Mouse (Mus musculus) adrenal gland, adult (tissue): ENCODE measurements at regions not wholly inside any gene's neighbourhood (a gene's known extent, or its start where the extent isn't known, plus 50 kb on each side); places are given as distances from the start of the nearest gene placed in this dataset.

ENCODE experiments used
- DNase-seq, 2 experiments: peaks; one replicate each; pipeline ENCODE4 v3.0.0; 2022 to 2023; ENCODE audit warnings: low spot score in 1 of 2; ENCODE audit not compliant: inconsistent age in 2 of 2

GRCm38 (mm10) chr9:103922356-103922755, 80.0 kb upstream of the Nphp3 start:
- DNase-seq = no peak

GRCm38 (mm10) chr9:103924641-103925040, 77.7 kb upstream of the Nphp3 start:
- DNase-seq = no peak

DNA sequence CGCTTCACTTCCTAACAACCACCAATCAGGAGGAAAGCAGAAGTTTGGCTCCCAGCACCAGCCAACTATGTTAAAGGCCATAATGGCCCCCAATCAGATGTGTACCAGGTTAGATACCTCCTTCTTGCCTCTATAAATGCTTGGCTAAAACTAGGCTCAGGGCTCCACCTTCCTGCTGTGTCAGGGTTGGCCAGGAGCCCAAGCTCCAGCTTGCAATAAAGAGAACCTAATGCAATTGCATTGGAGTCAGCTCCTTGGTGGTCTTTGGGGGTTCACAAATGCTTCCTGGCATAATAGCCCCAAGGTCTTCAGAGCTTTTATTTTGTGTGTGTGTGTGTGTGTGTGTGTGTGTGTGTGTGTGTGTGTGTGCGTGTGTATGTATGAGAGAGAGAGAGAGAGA, 76.9 kb upstream of the Nphp3 start:
- DNase-seq = no peak

DNA sequence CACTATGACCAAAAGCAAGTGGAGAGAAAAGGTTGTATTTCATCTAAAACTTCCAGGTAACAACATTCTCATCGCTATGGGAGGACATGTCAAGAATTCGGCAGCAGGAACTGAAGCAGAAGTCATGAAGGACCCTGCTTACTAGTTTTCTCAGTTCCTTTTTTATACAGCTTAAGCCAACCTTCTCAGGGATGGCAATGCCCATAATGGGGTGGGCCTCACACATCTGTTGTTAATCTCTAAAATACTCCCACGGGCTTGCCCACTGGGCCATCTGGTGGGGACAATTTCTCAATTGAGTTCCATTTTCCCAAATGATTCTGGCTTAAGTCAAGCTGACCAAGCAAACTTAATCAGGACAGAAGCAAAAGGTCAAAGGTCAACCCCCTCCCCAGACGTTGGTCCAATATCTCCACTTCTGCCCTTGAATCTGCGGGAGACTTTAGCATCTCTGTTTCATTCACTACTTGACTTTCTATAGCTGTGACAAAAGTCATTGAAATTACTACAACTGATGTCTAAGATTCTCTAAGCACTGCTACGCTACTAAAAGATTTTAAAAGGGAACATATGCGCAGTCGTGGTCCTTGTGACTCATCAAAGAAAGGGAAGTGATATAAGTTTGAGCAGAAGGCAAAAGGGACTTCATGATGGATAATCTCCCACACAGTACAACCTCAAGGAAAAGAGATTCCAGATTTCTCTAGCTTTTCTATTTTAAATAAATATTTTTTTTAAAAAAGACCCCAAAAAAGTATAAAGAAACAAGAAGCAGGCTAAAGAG, 73.4 kb upstream of the Nphp3 start:
- DNase-seq = no peak

DNA sequence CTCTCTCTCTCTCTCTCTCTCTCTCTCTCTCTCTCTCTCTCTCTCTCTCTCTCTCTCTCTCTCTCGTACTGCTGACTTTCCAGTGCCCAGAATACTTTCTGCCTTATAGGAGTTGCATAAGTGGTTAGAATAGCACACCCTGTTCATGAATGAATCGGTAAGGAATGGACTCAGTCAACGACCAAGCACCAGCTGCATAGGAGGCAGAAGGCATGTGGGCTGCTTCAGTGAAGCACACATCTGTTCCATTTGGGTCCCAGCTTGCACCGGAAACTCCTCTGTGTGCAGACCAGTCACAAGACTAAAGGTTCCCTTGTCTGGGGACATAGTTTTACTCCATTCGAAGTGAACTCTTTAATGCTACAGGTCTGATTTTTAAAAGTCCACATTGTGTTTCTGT, 64.3 kb upstream of the Nphp3 start:
- no peak for DNase-seq

DNA sequence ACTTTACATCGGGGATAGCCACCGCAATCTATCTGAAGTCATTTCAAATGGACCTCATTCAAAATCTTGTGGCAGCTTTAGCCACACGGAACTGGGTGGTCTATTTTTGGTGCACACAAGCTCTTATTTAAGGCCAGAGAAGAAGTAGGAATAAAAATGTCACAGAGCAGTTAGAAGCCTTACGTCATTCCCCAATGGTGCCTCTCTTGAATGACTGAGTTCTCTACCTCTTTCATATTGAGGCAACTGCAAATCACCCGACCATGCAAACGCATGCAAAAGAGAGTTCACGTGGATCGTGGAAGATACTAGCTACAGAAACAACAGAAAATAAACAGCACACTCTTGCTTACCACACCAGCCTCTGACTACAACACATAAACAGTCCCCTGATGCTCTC, 62.3 kb upstream of the Nphp3 start:
- no peak for DNase-seq

DNA sequence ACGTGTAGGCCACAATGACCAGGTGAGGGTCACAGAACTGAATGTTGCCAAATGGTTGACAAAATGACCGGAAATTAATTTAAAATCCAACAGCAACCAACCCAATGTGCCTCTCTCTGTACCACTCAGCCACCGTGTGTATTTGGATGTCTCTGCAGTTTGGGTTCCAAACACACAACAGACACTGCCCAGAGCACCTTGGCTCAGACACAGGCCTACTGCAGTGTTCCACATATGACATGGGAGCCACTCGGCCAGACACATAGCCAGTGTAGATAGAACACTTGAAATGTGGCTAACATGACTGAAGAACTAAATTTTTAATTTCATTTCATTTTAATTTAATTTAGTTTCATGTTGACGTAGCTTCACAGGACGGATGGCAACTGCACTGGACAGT, 61.8 kb upstream of the Nphp3 start:
- DNase-seq = no peak

- no peak for DNase-seq
Observed at GRCm38 (mm10) chr9:103941176-103941900, 61.0 kb upstream of the Nphp3 start.

DNA sequence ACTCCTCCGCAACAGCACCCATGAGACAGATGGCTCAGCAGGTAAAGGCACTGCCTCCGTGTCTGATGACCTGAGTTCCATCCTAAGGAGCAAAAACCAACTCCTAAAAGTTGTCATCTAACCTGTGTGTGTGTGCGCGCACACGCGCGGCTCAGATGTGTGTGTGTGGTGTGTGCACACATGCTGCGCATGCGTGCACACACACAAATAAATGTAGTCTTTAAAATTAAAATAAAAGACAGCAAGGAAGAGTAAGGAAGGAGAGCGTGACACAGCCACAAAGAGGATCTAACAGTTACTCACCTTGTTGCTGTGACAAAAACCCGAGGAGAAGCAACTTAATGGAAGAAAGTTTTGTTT, 60.5 kb upstream of the Nphp3 start:
- no peak for DNase-seq

DNA sequence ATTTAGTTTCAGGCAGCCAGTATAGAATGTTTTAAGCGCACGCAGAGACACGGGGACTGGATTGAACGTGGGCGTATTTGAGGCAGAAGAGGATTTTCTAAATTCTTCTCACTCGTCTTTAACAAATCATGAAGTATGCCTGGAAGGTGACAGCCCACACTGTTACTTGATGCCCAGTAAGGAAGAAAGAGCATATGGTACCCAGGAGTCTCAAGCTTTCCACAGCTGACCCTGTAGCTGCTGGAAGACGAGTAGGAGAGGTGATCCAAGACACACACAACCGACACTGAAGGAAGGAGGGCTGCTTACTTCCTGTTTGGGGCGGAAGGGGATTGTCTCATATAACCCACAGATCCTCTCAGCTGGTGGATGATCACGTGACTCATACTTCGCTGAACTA, 56.9 kb upstream of the Nphp3 start:
- no peak for DNase-seq

DNA sequence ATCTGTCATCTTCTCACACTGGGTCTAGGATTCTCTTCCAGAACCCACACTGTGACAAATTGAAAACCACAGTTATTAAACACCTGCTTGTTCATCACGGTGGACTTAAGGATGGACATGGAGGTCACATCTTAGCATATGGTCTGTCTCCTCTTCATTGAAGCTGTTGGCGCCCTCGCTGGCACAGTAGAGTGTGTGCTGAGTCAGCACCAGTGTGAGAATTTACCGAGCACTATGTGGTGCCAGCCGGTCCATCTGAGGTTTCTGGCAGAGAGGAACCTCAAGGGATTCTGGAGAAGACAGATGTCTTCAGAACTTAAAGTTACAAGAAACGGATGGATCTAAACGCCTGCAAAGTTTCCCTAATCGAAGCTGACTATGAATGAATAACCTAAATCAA, 50.5 kb upstream of the Nphp3 start:
- no peak for DNase-seq
